Comparison of ENCODE assay signal across 7 mouse cellular contexts in genomic region chrX:50602461-50602875, GRCm38 (mm10).
DNase-seq lines count a peak whose midpoint lies in the region; ATAC-seq lines count a peak whose summit lies in the region.
"Not testable (repeated sequence)": the region's sequence is repeated elsewhere in the genome, so short reads cannot be mapped to it uniquely, and the experiment has no call there.

No protein-coding gene starts in this region.

- 64% methylated on average over 8 of the region's 9 CpGs for WGBS in embryonic facial prominence, embryonic 14.5 days
- 67% methylated on average over 9 of the region's 9 CpGs for WGBS in heart, embryonic 10.5 days
- WGBS in hindbrain, embryonic 16.5 days, result 63% methylated on average over 9 of the region's 9 CpGs
- WGBS in limb, embryonic 10.5 days, result 76% methylated on average over 9 of the region's 9 CpGs
- WGBS in lung, embryonic 15.5 days, result 62% methylated on average over 9 of the region's 9 CpGs
- 64% methylated on average over 9 of the region's 9 CpGs for WGBS in neural tube, embryonic 11.5 days

- peak overlapping the region; percentile 37; the same call in 1 of the 2 replicates for H3K9ac ChIP-seq in embryonic facial prominence, embryonic 14.5 days (ENCODE audit: low read depth, low read length)
- not testable (repeated sequence) for H3K9ac ChIP-seq in hindbrain, embryonic 16.5 days (ENCODE audit: low read depth, low read length); lung, embryonic 15.5 days; neural tube, embryonic 11.5 days (ENCODE audit: low read length)

- not testable (repeated sequence) for H3K36me3 ChIP-seq in embryonic facial prominence, embryonic 14.5 days (ENCODE audit: control insufficient read depth, insufficient read depth, low read length); hindbrain, embryonic 16.5 days (ENCODE audit: control insufficient read depth, insufficient read depth, low read length); lung, embryonic 15.5 days; neural tube, embryonic 11.5 days (ENCODE audit: control insufficient read depth, insufficient read depth, low read length)
- H3K36me3 ChIP-seq in heart, embryonic 10.5 days, result peaks cover 47% of the 10 kb centered on the region
- peaks cover 52% of the 10 kb centered on the region for H3K36me3 ChIP-seq in limb, embryonic 10.5 days

- H3K27ac ChIP-seq in embryonic facial prominence, embryonic 14.5 days (replicated peaks; ENCODE audit: low read depth, low read length), result 0 out of 2 replicates have a peak overlapping the region, but pooled peaks have one; percentile 48
- H3K27ac ChIP-seq in heart, embryonic 10.5 days; neural tube, embryonic 11.5 days (ENCODE audit: low read depth, low read length): not testable (repeated sequence)
- H3K27ac ChIP-seq in hindbrain, embryonic 16.5 days (ENCODE audit: low read depth, low read length), result peak overlapping the region; percentile 64; the same call in 1 of the 2 replicates
- peak overlapping the region; percentile 73 for H3K27ac ChIP-seq in limb, embryonic 10.5 days
- H3K27ac ChIP-seq in lung, embryonic 15.5 days, result peak overlapping the region; percentile 29; the same call in 1 of the 2 replicates

- H3K4me1 ChIP-seq in embryonic facial prominence, embryonic 14.5 days (ENCODE audit: control insufficient read depth, insufficient read depth, low read length); heart, embryonic 10.5 days; hindbrain, embryonic 16.5 days (ENCODE audit: control insufficient read depth, insufficient read depth, low read depth, low read length); limb, embryonic 10.5 days; lung, embryonic 15.5 days; neural tube, embryonic 11.5 days (ENCODE audit: control insufficient read depth, insufficient read depth, low read length): not testable (repeated sequence)

- not testable (repeated sequence) for H3K27me3 ChIP-seq in embryonic facial prominence, embryonic 14.5 days (replicated peaks; ENCODE audit: control insufficient read depth, insufficient read depth, low read length); heart, embryonic 10.5 days (ENCODE audit: insufficient read depth, poor library complexity, severe bottlenecking); hindbrain, embryonic 16.5 days (replicated peaks; ENCODE audit: control insufficient read depth, insufficient read depth, low read length); limb, embryonic 10.5 days (ENCODE audit: low read depth, poor library complexity, severe bottlenecking); lung, embryonic 15.5 days; neural tube, embryonic 11.5 days (ENCODE audit: control insufficient read depth, insufficient read depth, low read length)

- peak overlapping the region; percentile 30 for H3K4me3 ChIP-seq in embryonic facial prominence, embryonic 14.5 days (ENCODE audit: low read depth, low read length)
- peak overlapping the region; percentile 35; the same call in 1 of the 2 replicates for H3K4me3 ChIP-seq in heart, embryonic 10.5 days
- H3K4me3 ChIP-seq in hindbrain, embryonic 16.5 days (ENCODE audit: low read length), result peak overlapping the region; percentile 23; the same call in 1 of the 2 replicates
- peak overlapping the region; percentile 35 for H3K4me3 ChIP-seq in limb, embryonic 10.5 days
- H3K4me3 ChIP-seq in lung, embryonic 15.5 days, result peak overlapping the region; percentile 31
- 0 out of 2 replicates have a peak overlapping the region, but pooled peaks have one; percentile 10 for H3K4me3 ChIP-seq in neural tube, embryonic 11.5 days (ENCODE audit: low read depth, low read length)

- H3K9me3 ChIP-seq in embryonic facial prominence, embryonic 14.5 days (ENCODE audit: control insufficient read depth, low read length); heart, embryonic 10.5 days; hindbrain, embryonic 16.5 days (ENCODE audit: control insufficient read depth, low read length); limb, embryonic 10.5 days (replicated peaks); lung, embryonic 15.5 days; neural tube, embryonic 11.5 days (ENCODE audit: control insufficient read depth, low read length): not testable (repeated sequence)

- peak overlapping the region; percentile 41 for H3K4me2 ChIP-seq in embryonic facial prominence, embryonic 14.5 days (ENCODE audit: low read depth, low read length)
- peak overlapping the region; percentile 36 for H3K4me2 ChIP-seq in hindbrain, embryonic 16.5 days (ENCODE audit: low read length)
- H3K4me2 ChIP-seq in lung, embryonic 15.5 days, result peak overlapping the region; percentile 44
- H3K4me2 ChIP-seq in neural tube, embryonic 11.5 days (ENCODE audit: low read depth), result not testable (repeated sequence)

- DNase-seq in R1 (ENCODE audit: low read depth, low spot score), result peak; percentile 51
- not testable (repeated sequence) for DNase-seq in embryonic facial prominence, embryonic 14.5 days (ENCODE audit: low spot score); heart, embryonic 10.5 days (ENCODE audit: low spot score); limb, embryonic 10.5 days (ENCODE audit: low spot score); neural tube, embryonic 11.5 days (ENCODE audit: low spot score)

- ATAC-seq in embryonic facial prominence, embryonic 14.5 days (ENCODE audit: low read depth); lung, embryonic 15.5 days (ENCODE audit: borderline replicate concordance, extremely low read depth, low FRiP score, low TSS enrichment); neural tube, embryonic 11.5 days (ENCODE audit: insufficient read depth, low FRiP score, low TSS enrichment): not testable (repeated sequence)
- peak; percentile 24; the same call in 1 of the 2 replicates for ATAC-seq in hindbrain, embryonic 16.5 days
